ENCODE assay signal across 18 mouse cellular contexts in genomic region chr2:106746211-106746610, GRCm38 (mm10). TPM values are rescaled to one million over a fixed set of nuclear protein-coding genes. Genes with fewer than 3 reads are reported as not detected.
DNase-seq lines count a peak whose midpoint lies in the region; ATAC-seq and TF ChIP-seq lines count a peak whose summit lies in the region.
"Had no signal": no experiment of that assay in that cellular context is flagged by ENCODE, and none has a peak within 500 bp of the region (broad histone marks: within the 10 kb centered on the region; RNA-seq: fewer than 3 reads in every experiment).

No protein-coding gene starts in this region.

- no peak for TF ChIP-seq CTCF in forebrain, postnatal 0 days (IDR thresholded peaks at IDR 0.05; ENCODE audit: low read depth)

- H3K27me3 ChIP-seq in forebrain, embryonic 11.5 days (ENCODE audit: control insufficient read depth, insufficient read depth, low read length): no peaks in the 10 kb centered on the region; the same call in 1 of the 2 replicates
- H3K27me3 ChIP-seq in forebrain, postnatal 0 days (ENCODE audit: insufficient read depth, low read length): no peaks in the 10 kb centered on the region
- H3K27me3 ChIP-seq: midbrain, embryonic 12.5 days; neural tube, embryonic 12.5 days had no signal

- peak; percentile 37 for DNase-seq in forebrain, embryonic 11.5 days (ENCODE audit: low spot score)
- DNase-seq in forebrain, postnatal 0 days: no peak
- peak; percentile 82 for DNase-seq in heart, adult 11 months
- no peak for DNase-seq in heart, adult 8-10 months (ENCODE audit: low spot score)
- DNase-seq in left cerebral cortex, postnatal 14 days (ENCODE audit: low spot score in 2 of 2): peak; percentile 45 to 50
- no peak for DNase-seq in left cerebral cortex, postnatal 4 days
- peak; percentile 23 for DNase-seq in right cerebral cortex, postnatal 25 days
- no peak for DNase-seq in cerebellum, adult 8-10 months
- DNase-seq: adrenal gland, postnatal 14 days; cerebellum, adult 2 months; kidney, adult 18-20 months; kidney, postnatal 10 days had no signal

- no peak overlapping the region for H3K4me3 ChIP-seq in forebrain, embryonic 11.5 days (ENCODE audit: low read depth, low read length)
- H3K4me3 ChIP-seq in forebrain, postnatal 0 days (ENCODE audit: low read depth, low read length): no peak overlapping the region
- H3K4me3 ChIP-seq: midbrain, embryonic 12.5 days; neural tube, embryonic 12.5 days had no signal

- no peaks in the 10 kb centered on the region for H3K9me3 ChIP-seq in forebrain, embryonic 11.5 days (ENCODE audit: control insufficient read depth, low read length)
- H3K9me3 ChIP-seq in forebrain, postnatal 0 days (ENCODE audit: low read length): no peaks in the 10 kb centered on the region
- H3K9me3 ChIP-seq: midbrain, embryonic 12.5 days; neural tube, embryonic 12.5 days had no signal

- no peak overlapping the region for H3K9ac ChIP-seq in forebrain, embryonic 11.5 days (ENCODE audit: low read length)
- no peak overlapping the region for H3K9ac ChIP-seq in forebrain, postnatal 0 days
- H3K9ac ChIP-seq: liver, embryonic 14.5 days; midbrain, embryonic 12.5 days; neural tube, embryonic 12.5 days had no signal

- H3K36me3 ChIP-seq in forebrain, embryonic 11.5 days (ENCODE audit: control insufficient read depth, insufficient read depth, low read length): no peaks in the 10 kb centered on the region; the same call in 1 of the 2 replicates
- H3K36me3 ChIP-seq in forebrain, postnatal 0 days (ENCODE audit: insufficient read depth): peaks cover 3% of the 10 kb centered on the region; the same call in 1 of the 2 replicates
- H3K36me3 ChIP-seq: G1E; midbrain, embryonic 12.5 days had no signal

- no peak for ATAC-seq in forebrain, embryonic 11.5 days (replicated peaks; ENCODE audit: low FRiP score)
- no peak for ATAC-seq in forebrain, postnatal 0 days
- ATAC-seq: hindbrain, embryonic 16.5 days; lung, postnatal 0 days had no signal

- H3K27ac ChIP-seq in forebrain, embryonic 11.5 days (ENCODE audit: low read depth, low read length): no peak overlapping the region
- no peak overlapping the region for H3K27ac ChIP-seq in forebrain, postnatal 0 days (ENCODE audit: low read depth, low read length)
- H3K27ac ChIP-seq: liver, embryonic 14.5 days; midbrain, embryonic 12.5 days; neural tube, embryonic 12.5 days had no signal

- 88% methylated on average over 6 of the region's 6 CpGs for WGBS in forebrain, embryonic 11.5 days
- 36% methylated on average over 6 of the region's 6 CpGs for WGBS in forebrain, postnatal 0 days

- intact Hi-C loops in left cerebral cortex, postnatal 14 days (cut with DNase I): no loop called here
- intact Hi-C loops in left cerebral cortex, postnatal 4 days (cut with DNase I): no loop called here

- H3K4me1 ChIP-seq in forebrain, embryonic 11.5 days (replicated peaks; ENCODE audit: control insufficient read depth, insufficient read depth, low read length): peaks cover 7% of the 10 kb centered on the region; the same call in 1 of the 2 replicates
- H3K4me1 ChIP-seq in forebrain, postnatal 0 days (ENCODE audit: insufficient read depth): peaks cover 4% of the 10 kb centered on the region

- no peak overlapping the region for H3K4me2 ChIP-seq in forebrain, embryonic 11.5 days (ENCODE audit: low read depth, low read length, severe bottlenecking)
- H3K4me2 ChIP-seq in forebrain, postnatal 0 days (ENCODE audit: low read depth): no peak overlapping the region
- H3K4me2 ChIP-seq: midbrain, embryonic 12.5 days; neural tube, embryonic 12.5 days had no signal

RNA-seq across cellular contexts. Expression of gene Mpped2, which starts 53.1 kb away (rescaled TPM):
- 102 and 121 TPM in 2 replicates for polyA plus RNA-seq in forebrain, embryonic 11.5 days (2014; fragmentation: Nextera tagmentation; extraction: Ambion mirVana)
- total RNA-seq in forebrain, postnatal 0 days (2014; rRNA removed): 63.6 and 65.4 TPM in 2 replicates
- 104 TPM in 2 replicates for polyA plus RNA-seq in forebrain, postnatal 0 days (2015; fragmentation: Nextera tagmentation; extraction: Ambion mirVana)
- total RNA-seq in heart, adult 8-10 months (2022): 10 to 100 TPM; 15.4 to 23.0 (median 21.3) TPM
- total RNA-seq in left cerebral cortex, postnatal 14 days (2021): 10 to 100 TPM; 44.3 to 44.5 TPM
- total RNA-seq in left cerebral cortex, postnatal 4 days (2021): 10 to 100 TPM; 83.3 to 84.6 TPM
- polyA plus RNA-seq: G1E had no signal

Comparison
In these comparisons a context has a peak if more than half of its experiments do, and no peak if none do; other contexts are left out.
1. DNase-seq: peak in forebrain, embryonic 11.5 days (single experiment), heart, adult 11 months (single experiment), left cerebral cortex, postnatal 14 days (2 of 2) and right cerebral cortex, postnatal 25 days (single experiment); none in forebrain, postnatal 0 days (single experiment), heart, adult 8-10 months (single experiment), left cerebral cortex, postnatal 4 days (single experiment) and cerebellum, adult 8-10 months (single experiment).